Mouse (Mus musculus) heart, adult 11 months (tissue): Measurements from ENCODE around the gene Cntnap5b.
"Not testable (repeated sequence)": the region's sequence is repeated elsewhere in the genome, so short reads cannot be mapped to it uniquely, and the experiment has no call there.

Source experiments
- DNase-seq: peaks from one replicate; pipeline ENCODE4 v3.0.0; 2022

The Cntnap5b gene

DNA sequence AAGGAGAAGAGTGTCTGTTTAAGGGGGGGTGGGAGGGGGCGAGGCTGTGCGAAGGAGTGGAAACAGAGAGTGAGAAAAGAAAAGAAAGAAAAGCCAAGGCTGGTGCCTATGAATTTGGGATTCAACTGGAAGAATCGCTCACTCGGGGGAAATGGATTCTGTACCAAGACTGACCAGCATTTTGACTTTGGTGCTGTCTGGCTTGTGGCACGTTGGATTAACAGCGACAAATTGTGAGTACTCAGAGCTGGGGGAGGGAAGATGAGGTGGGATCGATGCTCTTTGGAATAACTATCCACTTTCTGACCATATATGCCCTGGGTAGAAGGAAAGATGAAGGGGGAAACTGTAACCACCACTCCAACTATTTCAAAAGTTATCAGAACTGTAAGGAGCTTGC is at the start of gene Cntnap5b:
Cntnap5b (plus strand) TSS at position 152 of the 400 bp plus-strand sequence.
- DNase-seq, result no peak

DNA sequence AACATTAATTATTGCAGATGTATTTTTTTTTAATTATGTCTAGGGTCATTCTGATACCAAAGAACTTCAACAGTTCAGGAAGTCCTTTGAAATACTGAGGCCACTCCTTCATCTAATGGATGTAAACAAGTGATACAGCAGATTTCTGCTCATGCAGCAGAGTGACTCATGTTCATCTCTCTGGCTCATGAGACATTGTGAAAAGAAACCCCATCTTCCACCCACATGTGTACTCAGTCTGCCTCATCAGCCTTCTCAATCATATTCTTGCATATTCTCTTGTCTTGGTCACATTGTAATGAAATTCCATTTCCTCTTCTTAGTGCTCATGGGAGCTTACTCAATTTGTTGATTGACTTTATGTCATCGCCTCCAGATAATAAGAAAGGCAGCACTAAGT is 12.6 kb upstream of the Cntnap5b start:
- DNase-seq, result no peak

DNA sequence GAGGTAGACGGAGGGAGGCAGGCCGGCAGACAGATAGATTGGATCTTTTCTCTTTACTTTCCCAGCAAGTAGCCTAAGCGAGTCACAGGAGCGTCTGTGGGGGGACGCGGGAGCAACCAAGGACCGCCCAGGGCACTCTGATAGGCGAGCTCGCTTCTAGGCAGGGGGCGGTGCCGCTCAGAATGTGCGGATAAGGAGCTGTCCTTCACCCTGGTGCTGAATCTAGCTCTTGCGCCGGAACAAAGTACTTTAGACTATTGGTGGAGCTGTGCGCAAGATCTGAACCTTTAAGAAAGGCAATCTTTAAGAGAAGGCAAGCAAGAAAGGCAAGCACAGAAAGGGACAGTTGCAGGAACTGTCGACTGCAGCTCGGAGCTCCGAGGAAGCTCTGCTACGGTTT is 382 bp upstream of the Cntnap5b start:
- peak; percentile 86 for DNase-seq

DNA sequence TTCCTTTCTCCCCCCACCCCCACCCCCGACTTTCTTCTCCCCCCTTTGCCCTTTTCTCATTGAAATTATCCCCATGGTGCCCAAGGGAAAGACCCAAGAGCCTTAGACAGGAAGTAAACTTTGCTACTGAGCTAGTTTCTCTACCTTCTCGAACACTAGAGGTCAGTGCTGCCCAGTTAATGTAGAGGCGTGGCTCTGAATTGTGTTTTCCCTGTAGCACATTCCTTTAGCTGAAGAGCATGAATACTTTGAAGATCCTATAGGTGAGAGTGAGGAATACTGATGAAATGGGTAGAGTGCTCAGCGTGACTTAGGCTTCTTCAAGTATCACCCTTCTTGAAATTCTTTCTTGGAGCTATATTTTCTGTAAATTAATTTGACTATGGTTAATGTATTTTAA is 1.6 kb downstream of the Cntnap5b start:
- no peak for DNase-seq

DNA sequence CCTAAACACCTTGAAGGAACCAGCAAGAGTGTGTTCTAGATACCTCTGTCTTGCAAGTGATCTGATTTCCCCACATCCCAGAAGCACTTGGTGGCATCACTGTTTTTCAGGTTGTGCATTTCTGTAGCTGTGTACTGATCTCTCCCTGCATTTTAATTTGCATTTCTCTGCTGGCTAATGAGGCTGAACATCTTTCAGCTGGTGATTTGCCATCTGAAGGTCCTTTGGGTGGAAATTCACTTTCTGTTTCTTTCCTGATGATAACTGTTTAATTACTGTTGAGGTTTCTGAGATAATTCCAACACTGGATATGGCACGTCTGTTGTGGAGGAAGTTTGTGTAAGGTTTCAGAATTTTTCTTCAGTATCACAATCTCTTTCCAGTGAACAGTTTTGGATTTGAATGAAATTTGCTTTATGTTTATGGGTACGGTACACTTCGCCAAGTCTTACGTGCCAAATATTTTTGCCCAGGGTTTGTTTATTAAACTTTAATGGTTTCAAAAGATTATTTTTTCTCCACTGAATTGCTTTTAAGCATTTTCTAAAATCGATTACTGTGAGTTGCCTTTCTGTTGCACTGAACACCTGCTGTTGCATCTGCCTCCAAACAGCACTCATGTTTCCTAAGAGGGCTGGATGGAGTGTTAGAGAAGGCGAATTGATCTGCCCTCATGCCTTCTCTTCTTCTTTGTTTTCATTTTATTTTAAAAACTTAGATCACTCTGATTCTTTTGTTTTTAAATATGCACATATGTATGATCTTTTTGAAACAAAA is 41.0 kb downstream of the Cntnap5b start:
- no peak for DNase-seq

DNA sequence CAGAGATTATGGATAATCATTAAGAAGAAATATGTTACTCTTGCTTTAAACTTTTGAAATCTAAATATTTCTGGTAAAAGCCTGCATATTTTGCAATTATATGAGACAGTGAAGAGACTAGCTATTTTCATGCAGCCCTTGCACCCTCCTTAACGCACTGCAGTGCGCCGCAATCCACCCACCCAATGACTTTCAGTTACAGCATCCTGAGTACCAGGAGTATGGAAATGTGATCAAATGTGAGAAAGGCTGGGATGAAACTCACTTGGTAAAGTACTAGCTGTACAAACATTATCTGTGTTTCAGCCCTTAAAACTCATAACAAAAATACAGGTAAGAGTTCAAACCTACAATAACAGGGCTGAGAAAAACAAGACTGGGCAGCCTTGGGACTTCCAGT is 99.8 kb downstream of the Cntnap5b start:
- no peak for DNase-seq

DNA sequence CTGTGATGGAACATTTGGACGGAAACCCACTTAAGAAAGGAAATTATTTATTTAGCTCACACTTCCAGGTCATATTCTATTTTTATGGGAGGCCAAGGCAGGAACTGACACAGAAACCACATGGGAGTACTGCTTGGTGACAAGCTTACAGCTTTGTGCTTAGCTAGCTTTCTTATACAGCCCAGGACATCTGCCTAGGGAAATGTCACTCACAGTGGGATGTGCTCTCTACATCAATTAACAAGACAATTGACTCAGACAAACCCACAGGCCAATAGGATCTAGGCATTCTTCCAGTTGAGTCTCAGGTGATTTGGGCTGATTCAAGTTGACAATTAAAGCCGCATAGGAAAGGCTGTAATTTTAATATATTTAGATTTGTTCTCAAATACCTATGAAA is 135.2 kb downstream of the Cntnap5b start:
- no peak for DNase-seq

DNA sequence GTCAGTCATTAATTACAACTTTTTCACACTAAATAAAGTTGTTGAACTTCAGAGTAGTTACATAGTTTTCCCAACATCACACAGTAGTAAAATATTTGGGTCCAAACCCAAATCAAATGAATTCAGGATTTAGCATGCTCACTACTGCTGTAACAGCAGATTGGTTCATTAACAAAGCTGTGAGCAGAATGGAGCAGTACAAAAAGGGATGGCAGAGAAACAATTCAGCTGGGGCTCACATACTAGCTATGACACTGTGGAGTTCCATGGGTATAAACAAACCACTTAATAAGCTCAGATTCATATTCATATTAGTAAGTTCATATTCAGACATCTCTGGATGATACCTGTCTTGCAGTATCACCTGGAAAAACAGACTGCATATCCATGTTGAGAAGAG is 170.9 kb downstream of the Cntnap5b start:
- no peak for DNase-seq

DNA sequence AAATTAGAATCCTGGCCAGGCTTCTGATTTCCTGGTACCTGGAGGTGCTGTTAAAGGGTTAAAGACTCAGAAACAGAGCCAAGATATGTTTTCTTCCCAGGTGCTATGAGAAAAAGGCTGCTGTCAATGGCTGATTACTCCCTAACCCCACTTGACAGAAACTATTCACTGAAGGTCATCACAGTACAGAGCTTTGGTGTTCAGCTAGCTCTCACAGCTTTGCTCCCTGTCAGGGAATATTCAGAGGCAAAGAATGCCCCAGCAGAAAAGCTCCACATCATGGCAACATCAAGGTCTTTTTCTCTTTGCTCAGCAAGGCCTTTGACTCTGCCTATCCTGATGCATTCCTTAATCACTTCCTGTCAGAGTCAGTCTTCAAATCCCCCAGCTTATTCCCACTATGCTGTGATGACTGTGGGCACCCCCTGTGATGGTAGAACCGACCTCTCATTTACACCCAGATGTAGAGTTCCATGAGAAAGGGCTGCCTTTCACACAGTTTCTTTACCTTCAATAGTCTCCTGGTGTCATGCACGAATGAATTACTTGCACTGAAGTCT is 186.9 kb downstream of the Cntnap5b start:
- no peak for DNase-seq

DNA sequence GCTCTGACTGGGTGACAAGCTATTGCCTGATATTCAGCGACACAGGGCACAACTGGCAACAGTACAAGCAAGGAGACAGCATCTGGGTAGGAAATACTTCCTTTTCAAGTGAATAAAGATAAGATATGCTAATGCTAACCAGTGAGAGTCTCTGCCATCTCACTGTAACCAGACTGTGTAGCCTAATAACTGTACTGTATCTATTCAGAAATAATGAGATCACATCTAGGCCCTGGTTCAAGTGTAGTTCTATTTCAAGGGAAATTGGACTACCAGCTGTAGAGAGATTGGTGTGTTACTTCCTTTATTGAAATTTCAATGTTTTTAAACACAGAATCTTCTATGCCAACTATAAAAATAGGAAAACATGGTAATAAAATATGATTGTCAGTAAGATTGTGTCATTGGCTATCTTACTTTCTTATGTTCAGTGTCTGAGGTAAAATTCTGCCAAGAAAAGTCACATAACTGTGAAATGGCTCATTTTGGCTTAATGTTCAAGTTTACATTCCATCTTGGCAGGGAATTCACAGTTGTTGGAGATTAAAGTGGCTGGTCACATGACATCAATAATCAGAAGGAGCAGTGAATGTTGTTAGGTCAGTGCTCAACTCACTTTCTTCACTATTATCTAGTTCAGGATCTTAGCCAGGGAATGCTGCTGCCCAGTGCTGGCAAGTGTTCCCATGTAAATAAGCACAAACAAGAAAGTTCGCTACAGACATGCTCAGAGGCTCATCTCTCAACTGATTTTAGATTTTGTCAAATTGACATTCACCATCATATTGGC is 194.9 kb downstream of the Cntnap5b start:
- DNase-seq, result no peak

DNA sequence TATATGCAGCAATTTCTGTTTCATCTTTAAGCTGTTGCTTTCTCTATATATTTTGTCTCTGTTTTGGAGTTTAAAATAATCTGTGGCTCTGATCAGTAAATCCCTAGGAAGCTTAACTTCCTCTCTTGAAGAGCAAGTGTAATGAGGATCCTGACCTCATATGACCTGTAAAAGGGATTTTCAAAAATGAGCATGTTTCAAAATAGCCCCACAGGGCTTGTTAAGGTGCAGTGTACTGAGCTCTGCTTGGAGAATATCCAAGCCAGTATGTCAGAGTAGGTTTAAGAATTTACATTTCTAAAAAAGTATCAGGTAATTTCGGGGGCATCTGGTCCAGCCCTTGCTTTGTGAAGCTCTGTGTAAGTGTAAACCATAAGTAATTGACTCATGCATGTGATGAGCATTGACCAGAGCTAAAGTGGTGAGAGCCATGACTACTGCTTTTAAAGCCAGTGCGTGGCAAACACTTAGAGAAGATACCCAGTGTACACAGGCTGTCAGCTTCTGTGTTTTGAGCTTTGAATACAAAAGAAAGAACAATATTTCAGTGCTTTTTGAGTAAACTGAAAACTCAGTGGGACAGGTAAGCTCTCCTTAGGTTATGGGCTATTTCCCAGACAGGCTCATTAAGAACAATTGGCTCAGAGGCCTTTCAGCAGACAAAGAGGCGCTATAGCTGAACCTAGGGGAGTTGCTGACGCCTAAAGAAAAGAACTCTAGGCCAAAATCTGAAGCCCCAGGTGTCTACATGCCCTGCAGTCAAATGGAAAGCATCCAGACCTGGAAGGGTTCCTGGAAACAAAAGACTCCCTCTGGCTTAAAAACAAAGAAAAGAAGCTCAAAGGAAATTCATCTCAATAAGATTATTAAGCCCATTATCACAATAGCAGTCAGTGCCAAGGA is 197.9 kb downstream of the Cntnap5b start:
- DNase-seq, result no peak

DNA sequence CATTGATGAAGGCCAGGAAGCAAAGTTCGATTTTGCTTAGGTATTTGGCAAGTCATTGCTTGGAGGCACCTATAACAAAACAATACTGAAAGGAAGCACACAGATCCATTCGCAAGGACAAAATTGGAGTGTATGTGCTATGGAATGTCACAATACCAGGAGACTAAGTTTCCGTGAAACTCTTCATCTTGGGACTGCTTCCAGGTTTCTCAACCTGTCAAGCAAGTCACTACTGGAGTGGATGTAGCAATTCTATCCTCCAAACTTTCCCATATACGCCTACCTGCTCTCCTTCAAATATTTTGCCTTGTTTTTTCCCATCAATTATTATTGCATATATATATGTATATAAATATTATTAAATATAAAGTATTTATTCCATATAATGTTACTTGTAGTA is 228.7 kb downstream of the Cntnap5b start:
- not testable (repeated sequence) for DNase-seq

DNA sequence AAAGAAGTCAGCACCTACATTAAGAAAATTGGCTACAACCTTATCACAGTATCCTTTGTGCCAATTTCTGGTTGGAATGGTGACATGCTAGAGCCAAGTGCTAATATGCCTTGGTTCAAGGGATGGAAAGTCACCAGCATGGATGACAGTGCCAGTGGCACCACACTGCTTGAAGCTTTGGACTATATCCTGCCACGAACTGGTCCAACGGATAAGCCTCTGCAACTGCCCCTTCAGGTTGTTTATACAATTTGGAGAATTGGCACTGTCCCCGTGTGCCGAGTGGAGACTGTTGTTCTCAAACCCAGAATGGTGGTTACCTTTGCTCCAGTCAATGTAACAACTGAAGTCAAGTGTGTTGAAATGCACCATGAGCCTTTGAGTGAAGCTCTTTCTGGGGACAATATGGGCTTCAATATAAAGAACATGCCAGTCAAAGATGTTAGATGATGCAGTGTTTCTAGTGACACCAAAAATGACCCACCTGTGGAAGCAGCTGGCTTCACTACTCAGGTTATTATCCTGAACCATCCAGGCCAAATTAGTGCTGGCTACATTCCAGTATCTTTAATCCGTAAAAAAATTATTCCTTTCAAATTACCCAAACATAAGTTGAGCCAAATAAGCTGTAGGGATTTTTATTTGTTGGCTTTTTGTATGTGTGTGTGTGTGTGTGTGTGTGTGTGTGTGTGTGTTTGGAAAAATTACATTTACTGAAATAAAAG is 233.6 kb downstream of the Cntnap5b start:
- no peak for DNase-seq

DNA sequence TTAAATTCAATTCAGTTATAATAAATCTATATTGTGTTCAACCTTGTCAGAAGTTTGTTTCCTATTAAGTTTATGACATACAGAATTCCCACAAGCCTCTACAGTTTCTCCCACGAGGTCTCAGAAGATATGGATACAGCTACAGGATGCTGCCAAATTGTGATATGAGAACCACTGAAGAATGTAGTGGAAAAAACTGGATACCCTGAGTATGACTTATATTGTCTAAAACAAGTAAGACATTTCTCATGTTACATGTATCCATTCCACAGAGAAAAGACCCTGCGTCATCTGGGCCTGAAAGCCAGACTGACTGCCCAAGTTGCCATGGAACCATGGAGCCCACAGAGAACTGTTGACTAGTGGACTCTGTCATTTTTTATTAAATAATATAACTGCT is 269.2 kb downstream of the Cntnap5b start:
- no peak for DNase-seq

DNA sequence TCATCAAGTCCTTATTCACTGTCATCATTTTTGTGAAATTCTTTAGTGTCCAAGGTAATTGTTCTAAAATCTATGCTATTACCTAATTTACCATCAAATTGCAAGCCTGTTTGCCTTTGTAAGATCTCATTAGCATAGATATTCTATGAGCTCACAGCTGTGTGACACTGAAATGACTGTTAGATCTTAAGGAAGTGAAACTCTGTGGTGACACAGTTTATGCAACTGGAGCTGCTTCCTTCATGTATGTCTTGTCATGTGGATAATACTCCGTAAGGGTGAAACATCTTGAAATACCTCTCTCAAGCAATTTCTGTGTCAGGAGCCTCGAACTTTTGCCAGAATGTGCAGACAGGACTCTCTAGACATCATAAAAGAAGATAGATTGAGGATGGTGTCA is 307.2 kb downstream of the Cntnap5b start:
- no peak for DNase-seq

DNA sequence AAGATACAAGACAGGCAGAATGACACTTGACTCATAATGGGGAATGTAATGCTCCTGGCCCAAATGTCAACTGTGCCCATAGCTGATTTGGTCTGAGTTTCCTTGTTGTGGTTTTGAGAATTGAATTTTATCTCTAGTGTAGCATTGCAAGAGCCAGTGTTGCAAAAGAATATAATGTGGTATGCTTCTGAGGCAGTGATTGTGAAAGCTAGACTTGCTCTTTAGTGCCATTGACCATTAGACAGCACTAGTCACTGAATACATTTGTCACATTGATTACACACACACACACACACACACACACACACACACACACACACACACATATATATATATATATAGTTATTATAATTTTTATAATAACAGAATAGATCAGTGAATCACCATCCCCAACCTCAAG is 328.0 kb downstream of the Cntnap5b start:
- no peak for DNase-seq

DNA sequence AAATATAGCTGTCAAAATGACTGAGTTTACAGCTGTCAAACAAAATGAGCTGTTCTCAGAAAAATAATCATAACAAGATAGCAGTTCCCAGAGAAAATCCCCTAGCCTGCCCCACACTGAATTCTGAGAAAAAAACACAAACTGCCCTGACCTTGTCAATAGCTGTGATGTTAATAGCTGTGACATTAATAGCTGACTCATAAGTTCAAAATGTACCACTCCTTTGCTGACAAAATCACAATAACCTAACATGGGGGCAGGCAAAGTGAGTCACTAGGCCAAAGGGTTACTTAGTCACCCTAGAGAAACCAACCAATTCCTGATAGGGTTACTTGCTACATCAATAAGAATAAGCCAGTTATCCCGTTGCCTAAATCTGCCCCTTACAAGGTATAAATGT is 328.5 kb downstream of the Cntnap5b start:
- no peak for DNase-seq

DNA sequence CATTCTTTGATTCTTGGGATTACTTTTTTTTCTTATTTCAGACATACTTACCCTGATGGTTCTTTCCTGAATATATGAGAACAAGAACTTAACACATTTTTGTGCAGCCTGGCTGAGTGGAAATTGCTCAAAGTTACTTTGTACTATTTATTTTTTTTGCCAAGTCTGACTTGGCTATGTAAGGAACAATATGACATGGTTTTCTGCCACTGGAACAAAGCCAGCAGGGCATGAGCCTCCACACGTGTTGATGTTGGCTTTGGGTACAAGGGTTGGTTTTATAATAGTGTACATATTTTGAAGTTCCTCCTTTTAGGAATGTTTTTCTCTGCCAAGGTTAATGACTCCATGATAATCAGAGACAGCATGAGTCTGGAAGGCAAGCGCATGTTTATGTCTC is 331.8 kb downstream of the Cntnap5b start:
- DNase-seq, result no peak

DNA sequence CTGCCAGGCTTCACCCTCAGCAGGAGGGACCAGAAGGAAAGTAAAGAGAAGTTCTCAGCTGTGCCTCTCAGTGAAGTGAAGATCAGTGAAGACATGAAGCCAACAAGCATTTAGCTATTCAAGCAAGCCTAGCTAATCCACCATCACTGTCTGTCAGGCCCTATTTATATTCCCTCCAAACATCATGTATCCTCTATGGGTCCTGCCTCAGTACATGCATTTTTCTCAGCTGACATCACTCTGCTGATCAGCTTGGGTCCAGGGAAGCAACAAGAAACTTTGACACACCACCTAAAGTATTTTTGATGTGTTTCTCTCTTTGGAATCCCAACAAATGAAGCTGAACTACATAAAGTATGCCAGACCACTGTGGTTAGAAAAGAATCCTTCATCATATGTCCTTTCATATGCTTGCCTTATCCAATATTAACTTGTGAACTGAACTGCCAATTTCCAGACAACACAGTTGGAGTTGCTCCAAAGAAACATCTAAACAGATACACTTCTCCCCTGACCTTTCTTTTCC is 349.9 kb downstream of the Cntnap5b start:
- DNase-seq, result no peak

DNA sequence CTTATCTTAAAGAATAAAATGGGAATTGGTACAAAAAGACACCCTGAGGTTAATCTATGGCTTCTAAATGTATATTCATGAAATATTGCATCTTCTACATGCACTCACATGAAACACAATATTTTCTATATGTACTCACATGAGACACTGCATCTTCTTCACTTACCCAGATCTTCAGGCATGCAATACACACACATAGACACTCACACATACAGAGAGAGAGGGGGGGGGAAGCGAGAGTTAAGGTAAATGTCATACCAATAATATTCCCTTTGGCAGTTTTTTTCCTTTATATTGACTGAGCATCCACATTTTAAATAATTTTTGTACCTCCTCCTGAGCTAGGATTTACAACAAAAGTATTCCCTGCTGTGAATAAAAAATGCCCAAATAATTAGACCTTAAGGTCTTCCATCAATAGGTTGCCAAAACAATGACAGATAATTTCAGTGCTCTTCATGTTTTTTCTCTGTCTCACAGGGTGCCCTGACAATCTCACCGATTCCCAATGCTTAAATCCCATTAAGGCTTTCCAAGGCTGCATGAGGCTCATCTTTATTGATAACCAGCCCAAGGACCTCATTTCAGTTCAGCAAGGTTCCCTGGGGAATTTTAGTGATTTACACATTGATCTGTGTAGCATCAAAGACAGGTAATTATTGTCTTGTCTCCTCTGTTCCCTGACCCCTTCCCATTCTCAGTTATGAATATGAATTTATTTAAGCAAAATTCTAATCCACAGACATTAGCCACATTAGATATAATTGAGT is 391.2 kb downstream of the Cntnap5b start:
- no peak for DNase-seq

DNA sequence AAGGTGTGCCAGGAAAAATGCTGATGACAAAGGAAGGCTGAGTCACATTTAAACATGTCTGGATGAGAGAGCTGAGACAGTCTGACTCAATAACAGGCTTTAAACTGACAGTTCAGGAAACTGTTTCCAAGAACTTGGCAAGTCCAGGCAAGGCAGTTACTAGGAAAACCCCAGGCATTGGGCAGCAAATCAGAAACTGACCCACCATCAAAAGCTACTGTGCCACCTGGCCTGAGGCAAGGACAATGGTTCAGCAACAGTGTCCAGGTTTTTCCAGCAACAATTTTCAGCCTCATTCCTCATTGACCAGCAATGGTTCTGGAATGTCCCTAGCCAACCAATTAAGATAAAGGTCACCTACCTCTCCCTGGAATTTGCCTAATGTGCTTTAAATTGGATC is 399.0 kb downstream of the Cntnap5b start:
- DNase-seq, result no peak
